In the genomic region with DNA sequence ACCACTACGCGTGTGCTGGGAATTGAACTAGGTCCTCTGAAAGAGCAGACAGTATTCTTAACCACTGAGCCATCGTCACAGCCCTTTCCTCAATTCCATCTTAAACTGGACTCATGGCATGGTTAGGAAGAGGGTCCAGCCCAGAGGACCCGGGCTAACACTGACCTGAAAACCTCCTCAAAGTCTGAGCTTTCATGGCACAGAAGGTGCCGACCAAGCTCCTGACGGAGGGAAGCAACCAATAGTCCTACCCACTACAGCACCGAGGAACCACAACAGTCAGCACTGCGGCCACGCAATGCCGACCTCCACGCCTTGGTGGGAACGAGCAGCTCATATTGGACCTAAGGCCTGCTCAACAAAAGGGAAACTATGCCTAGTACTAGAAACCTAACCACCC, we compare ENCODE assay signal across 44 mouse cellular contexts. TPM values are rescaled to one million over a fixed set of nuclear protein-coding genes. Genes with fewer than 3 reads are reported as not detected.
"Had no signal": no experiment of that assay in that cellular context is flagged by ENCODE, and none has a peak within 500 bp of the region (broad histone marks: within the 10 kb centered on the region; RNA-seq: fewer than 3 reads in every experiment).

No protein-coding gene starts in this region.

- H3K27me3 ChIP-seq: limb, embryonic 12.5 days; limb, embryonic 13.5 days; limb, embryonic 15.5 days; liver, embryonic 12.5 days; liver, embryonic 13.5 days; liver, embryonic 15.5 days; lung, embryonic 15.5 days; megakaryocyte, embryonic 14.5 days; midbrain, embryonic 12.5 days; midbrain, embryonic 13.5 days; midbrain, embryonic 15.5 days; neural tube, embryonic 12.5 days had no signal

- DNase-seq: left cerebral cortex, postnatal 4 days; liver; liver, embryonic 13.5 days; liver, postnatal 0 days; lung, adult 18-20 months; lung, adult 2 months; lung, embryonic 14.5 days; lung, postnatal 10 days; lung, postnatal 14 days; lung, postnatal 36 days; lung, postnatal 4 days; midbrain, embryonic 14.5 days had no signal

- H3K9me3 ChIP-seq: limb, embryonic 10.5 days; limb, embryonic 12.5 days; limb, embryonic 13.5 days; limb, embryonic 15.5 days; liver, embryonic 12.5 days; liver, embryonic 13.5 days; liver, embryonic 15.5 days; lung, embryonic 15.5 days; megakaryocyte, embryonic 14.5 days; midbrain, embryonic 10.5 days; midbrain, embryonic 12.5 days; midbrain, embryonic 13.5 days; midbrain, embryonic 15.5 days; neural tube, embryonic 12.5 days had no signal

- H3K4me1 ChIP-seq: limb, embryonic 10.5 days; limb, embryonic 12.5 days; limb, embryonic 13.5 days; limb, embryonic 15.5 days; liver, embryonic 12.5 days; liver, embryonic 13.5 days; liver, embryonic 15.5 days; lung, embryonic 15.5 days; midbrain, embryonic 10.5 days; midbrain, embryonic 12.5 days; midbrain, embryonic 13.5 days; midbrain, embryonic 15.5 days; neural tube, embryonic 12.5 days had no signal

- H3K4me3 ChIP-seq: limb, embryonic 10.5 days; limb, embryonic 12.5 days; limb, embryonic 13.5 days; limb, embryonic 15.5 days; liver, embryonic 12.5 days; liver, embryonic 13.5 days; liver, embryonic 15.5 days; lung, embryonic 15.5 days; megakaryocyte, embryonic 14.5 days; midbrain, embryonic 10.5 days; midbrain, embryonic 12.5 days; midbrain, embryonic 13.5 days; midbrain, embryonic 15.5 days; myocyte; neural tube, embryonic 12.5 days had no signal

- H3K27ac ChIP-seq: limb, embryonic 10.5 days; limb, embryonic 12.5 days; limb, embryonic 13.5 days; limb, embryonic 15.5 days; liver, embryonic 12.5 days; liver, embryonic 13.5 days; liver, embryonic 14.5 days; liver, embryonic 15.5 days; lung, embryonic 15.5 days; macrophage; midbrain, embryonic 10.5 days; midbrain, embryonic 12.5 days; midbrain, embryonic 13.5 days; midbrain, embryonic 15.5 days; neural tube, embryonic 12.5 days had no signal

- H3K9ac ChIP-seq: limb, embryonic 12.5 days; limb, embryonic 13.5 days; limb, embryonic 15.5 days; liver, embryonic 12.5 days; liver, embryonic 13.5 days; liver, embryonic 14.5 days; liver, embryonic 15.5 days; liver, postnatal 0 days; lung, embryonic 14.5 days; lung, embryonic 15.5 days; midbrain, embryonic 12.5 days; midbrain, embryonic 13.5 days; midbrain, embryonic 15.5 days; neural tube, embryonic 12.5 days had no signal

RNA-seq across cellular contexts. Expression of gene Slc22a13, which starts 47.3 kb away (rescaled TPM):
- total RNA-seq: left cerebral cortex, postnatal 10 days; left cerebral cortex, postnatal 25 days; left cerebral cortex, postnatal 36 days; left cerebral cortex, postnatal 4 days; liver, adult 2 months; megakaryocyte progenitor cell, adult 5-6 weeks; megakaryocyte, adult 5-6 weeks; megakaryocyte-erythroid progenitor cell, adult 5-6 weeks; midbrain, postnatal 0 days; monocyte, adult 5-6 weeks had no signal
- polyA plus RNA-seq: limb, embryonic 10.5 days; limb, embryonic 11.5 days; limb, embryonic 12.5 days; limb, embryonic 13.5 days; limb, embryonic 15.5 days; liver, embryonic 11.5 days; liver, embryonic 12.5 days; liver, embryonic 13.5 days; liver, embryonic 15.5 days; liver, postnatal 0 days; lung, embryonic 14.5 days; lung, embryonic 15.5 days; lung, embryonic 16.5 days; lung, postnatal 0 days; macrophage; midbrain, embryonic 10.5 days; midbrain, embryonic 11.5 days; midbrain, embryonic 12.5 days; midbrain, embryonic 13.5 days; midbrain, embryonic 15.5 days; midbrain, embryonic 16.5 days; myocyte; neural tube, embryonic 11.5 days; neural tube, embryonic 12.5 days had no signal
